8 mouse cellular contexts compared by ENCODE assay signal in genomic region chr7:79934862-79935510, GRCm38 (mm10). TPM values are rescaled to one million over a fixed set of nuclear protein-coding genes. Genes with fewer than 3 reads are reported as not detected.
DNase-seq lines count a peak whose midpoint lies in the region; ATAC-seq lines count a peak whose summit lies in the region.

Arpin (minus strand) TSS chr7:79935359.

- peak within 1 kb of the TSS; percentile 61 for H3K9ac ChIP-seq in hindbrain, embryonic 14.5 days

- H3K4me3 ChIP-seq in hindbrain, embryonic 14.5 days (replicated peaks; ENCODE audit: low read length) = peak within 1 kb of the TSS; percentile 39

- peaks cover 14% of the 10 kb centered on the region for H3K4me1 ChIP-seq in hindbrain, embryonic 14.5 days (replicated peaks; ENCODE audit: control insufficient read depth, insufficient read depth, low read length)

- H3K27me3 ChIP-seq in hindbrain, embryonic 14.5 days (ENCODE audit: control insufficient read depth, insufficient read depth, low read length) = no peaks in the 10 kb centered on the region

- ATAC-seq in hindbrain, embryonic 14.5 days (ENCODE audit: low FRiP score) = peak; percentile 77; the same call in 1 of the 2 replicates

- H3K4me2 ChIP-seq in hindbrain, embryonic 14.5 days (replicated peaks) = peak within 1 kb of the TSS; percentile 64

- H3K27ac ChIP-seq in hindbrain, embryonic 14.5 days = peak within 1 kb of the TSS; percentile 29; the same call in 1 of the 2 replicates

- WGBS in hindbrain, embryonic 14.5 days = 1% methylated on average over 31 of the region's 32 CpGs

- H3K36me3 ChIP-seq in hindbrain, embryonic 14.5 days (replicated peaks; ENCODE audit: control insufficient read depth, insufficient read depth) = no peaks in the 10 kb centered on the region

- DNase-seq in adrenal gland, adult 2 months = peak; percentile 86
- DNase-seq in cerebellum, postnatal 36 days = peak; percentile 72 to 78
- peak; percentile 54 to 63 for DNase-seq in gastrocnemius, adult 8-10 months (ENCODE audit: low spot score in 2 of 2)
- DNase-seq in hindbrain, embryonic 14.5 days (ENCODE audit: low spot score) = peak; percentile 64
- DNase-seq in layer of hippocampus, postnatal 25 days (ENCODE audit: extremely low spot score in 1 of 2, low spot score in 1 of 2) = peak; percentile 31 to 43
- DNase-seq in lung, postnatal 14 days = peak; percentile 77
- peak; percentile 53 for DNase-seq in retina, postnatal 7 days (ENCODE audit: low read depth, low spot score)
- no peak for DNase-seq in spleen, adult 12 weeks (ENCODE audit: low spot score)

- no peaks in the 10 kb centered on the region for H3K9me3 ChIP-seq in hindbrain, embryonic 14.5 days (ENCODE audit: control insufficient read depth, low read length)

RNA-seq across cellular contexts. Expression of gene Arpin, which starts in this region (rescaled TPM):
- 10 to 100 TPM; 15.2 to 18.9 TPM for total RNA-seq in adrenal gland, adult 2 months (2021)
- polyA plus RNA-seq in adrenal gland, adult 2 months (2012; rRNA removed) = 9.5 and 12.9 TPM in 2 replicates
- 1 to 10 TPM; 2.0 to 3.4 (median 2.7) TPM for total RNA-seq in gastrocnemius, adult 8-10 months (2022)
- polyA plus RNA-seq in hindbrain, embryonic 14.5 days (2014; fragmentation: Nextera tagmentation; extraction: Ambion mirVana) = 18.7 and 19.8 TPM in 2 replicates
- 10 to 100 TPM; 11.7 to 14.2 TPM for total RNA-seq in layer of hippocampus, postnatal 25 days (2021)
